Mouse (Mus musculus): ENCODE data around the gene Ccdc169.

DNA sequence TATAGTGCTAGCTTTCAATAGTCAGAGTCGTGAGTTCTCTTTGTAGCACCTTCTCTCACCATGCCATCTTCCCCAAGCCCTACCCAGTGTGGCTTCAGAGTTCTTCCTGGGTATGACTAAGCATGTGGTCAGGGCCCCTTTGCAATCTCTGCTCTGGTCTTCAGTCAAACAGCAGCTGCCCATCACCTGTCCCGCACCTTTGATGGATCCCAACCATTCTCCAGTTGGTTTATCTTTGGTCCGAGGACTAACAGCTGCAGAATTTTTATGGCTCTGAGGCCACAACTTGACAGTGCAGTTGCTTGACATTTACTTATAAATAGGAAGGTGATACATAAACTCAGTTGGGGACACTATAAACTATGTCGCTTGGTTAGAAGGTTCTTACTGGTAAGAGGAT lies 54.5 kb downstream of the Ccdc169 start:
- TF ChIP-seq POLR2AphosphoS5 (IDR thresholded peaks at IDR 0.05; ENCODE audit: insufficient replicate concordance, low read depth, low read length): no peak
- TF ChIP-seq CTCF (IDR thresholded peaks at IDR 0.05; ENCODE audit: low read depth, low read length): no peak
- no peak for TF ChIP-seq TAL1 (conservative IDR thresholded peaks at IDR 0.05; ENCODE audit: low read depth, low read length)
- no peak for TF ChIP-seq GATA1 (IDR thresholded peaks at IDR 0.05; ENCODE audit: borderline replicate concordance, low read length)
- no peak for TF ChIP-seq GATA2 (IDR thresholded peaks at IDR 0.05; ENCODE audit: borderline replicate concordance, low read depth, low read length)
